Mouse (Mus musculus) forebrain, embryonic 15.5 days (tissue): ENCODE data around the gene Gm20767. TPM values are rescaled to one million over a fixed set of nuclear protein-coding genes. Genes with fewer than 3 reads are reported as not detected.
A peak's percentile ranks its signal among the peaks of the same experiment; 100 is the strongest.
"Not testable (repeated sequence)": the region's sequence is repeated elsewhere in the genome, so short reads cannot be mapped to it uniquely, and the experiment has no call there.

Experiments used
- ATAC-seq: fragments of 200-750 bp; cut with Nextera tagmentation; replicated peaks from 2 replicates; pipeline ENCODE4 v1.8.0; 2017; ENCODE audit warnings: mild to moderate bottlenecking, moderate TSS enrichment, moderate library complexity
- H3K27ac ChIP-seq: fragments of 300-500 bp; sonication (generic); replicated peaks from 2 replicates; pipeline ENCODE4 v1.5.1; 2015; ENCODE audit warnings: mild to moderate bottlenecking, inconsistent platforms
- H3K27me3 ChIP-seq: fragments of 300-500 bp; sonication (generic); 2 replicates; pipeline ENCODE4 v1.6.1; 2015; ENCODE audit warnings: inconsistent platforms
- H3K36me3 ChIP-seq: fragments of 300-500 bp; sonication (generic); 2 replicates; pipeline ENCODE4 v1.6.1; 2015; ENCODE audit warnings: mild to moderate bottlenecking, inconsistent platforms
- H3K4me1 ChIP-seq: fragments of 300-500 bp; sonication (generic); 2 replicates; pipeline ENCODE4 v1.6.1; 2015; ENCODE audit warnings: inconsistent platforms
- H3K4me2 ChIP-seq: fragments of 300-500 bp; sonication (generic); replicated peaks from 2 replicates; pipeline ENCODE4 v1.6.1; 2015; ENCODE audit warnings: mild to moderate bottlenecking, inconsistent platforms
- H3K4me3 ChIP-seq: fragments of 300-500 bp; sonication (generic); 2 replicates; pipeline ENCODE4 v1.5.1; 2015; ENCODE audit warnings: mild to moderate bottlenecking, inconsistent platforms
- H3K9ac ChIP-seq: fragments of 300-500 bp; sonication (generic); replicated peaks from 2 replicates; pipeline ENCODE4 v1.6.1; 2015; ENCODE audit warnings: mild to moderate bottlenecking, inconsistent platforms
- H3K9me3 ChIP-seq: fragments of 300-500 bp; sonication (generic); 2 replicates; pipeline ENCODE4 v1.6.1; 2016; ENCODE audit warnings: inconsistent platforms
- WGBS: fragments of 180-500 bp; shearing (Covaris S2); methylation state at CpG from one replicate; pipeline ENCODE4 v1.1.7; 2015; ENCODE audit warnings: mixed read lengths; 5-methylcytosine and 5-hydroxymethylcytosine counted together
- polyA plus RNA-seq: library from polyadenylated mRNA; unstranded; fragments of >200 nt; fragmentation: Nextera tagmentation; extraction: Ambion mirVana; gene quantifications from 2 replicates; pipeline ENCODE4 v1.2.1, GENCODE M21; 2015

Gene Gm20767
- polyA plus RNA-seq = not detected in 2 replicates

GRCm38 (mm10) chr13:120139946-120140345 is at the start of gene Gm20767:
Gm20767 (plus strand) TSS chr13:120140246.
- H3K4me3 ChIP-seq, H3K27ac ChIP-seq, H3K9ac ChIP-seq, H3K27me3 ChIP-seq, H3K36me3 ChIP-seq, H3K9me3 ChIP-seq, H3K4me2 ChIP-seq, ATAC-seq, H3K4me1 ChIP-seq: not testable (repeated sequence)
- 100% methylated on average over 1 of the region's 5 CpGs for WGBS

GRCm38 (mm10) chr13:120092950-120093349 is 47.1 kb upstream of the Gm20767 start:
- H3K4me2 ChIP-seq, H3K9me3 ChIP-seq, H3K9ac ChIP-seq, H3K27ac ChIP-seq, H3K36me3 ChIP-seq, H3K4me3 ChIP-seq, H3K4me1 ChIP-seq, H3K27me3 ChIP-seq: not testable (repeated sequence)
- ATAC-seq = 0 out of 2 replicates have a peak, but pooled peaks have one; percentile 29
- no CpG with 5 or more reads among the region's 13 CpGs for WGBS

- peak; percentile 74 for ATAC-seq
- H3K36me3 ChIP-seq, H3K9ac ChIP-seq, H3K27ac ChIP-seq, H3K27me3 ChIP-seq, H3K4me1 ChIP-seq, H3K9me3 ChIP-seq: not testable (repeated sequence)
- H3K4me2 ChIP-seq = peak overlapping the region; percentile 22; the same call in 1 of the 2 replicates
- H3K4me3 ChIP-seq = 0 out of 2 replicates have a peak overlapping the region, but pooled peaks have one; percentile 9
- 0% methylated on average over 26 of the region's 38 CpGs for WGBS
Measured at GRCm38 (mm10) chr13:120096241-120096937, 43.7 kb upstream of the Gm20767 start.

GRCm38 (mm10) chr13:120096938-120097256 is 43.1 kb upstream of the Gm20767 start:
- not testable (repeated sequence) for H3K4me3 ChIP-seq, H3K9me3 ChIP-seq, H3K4me1 ChIP-seq, H3K36me3 ChIP-seq, H3K27ac ChIP-seq, H3K4me2 ChIP-seq, H3K27me3 ChIP-seq, H3K9ac ChIP-seq
- WGBS = 0% methylated on average over 8 of the region's 13 CpGs
- peak; percentile 27; the same call in 1 of the 2 replicates for ATAC-seq

GRCm38 (mm10) chr13:120099327-120099726 is 40.7 kb upstream of the Gm20767 start:
- H3K36me3 ChIP-seq, H3K9ac ChIP-seq, H3K27ac ChIP-seq, H3K9me3 ChIP-seq, ATAC-seq, H3K4me2 ChIP-seq, H3K27me3 ChIP-seq, H3K4me3 ChIP-seq, H3K4me1 ChIP-seq: not testable (repeated sequence)
- WGBS = no CpG with 5 or more reads among the region's 5 CpGs

GRCm38 (mm10) chr13:120106504-120106903 is 33.5 kb upstream of the Gm20767 start:
- H3K4me1 ChIP-seq, H3K9me3 ChIP-seq, H3K9ac ChIP-seq, ATAC-seq, H3K4me2 ChIP-seq, H3K36me3 ChIP-seq, H3K27ac ChIP-seq, H3K27me3 ChIP-seq, H3K4me3 ChIP-seq: not testable (repeated sequence)
- no CpG with 5 or more reads among the region's 5 CpGs for WGBS

- H3K4me2 ChIP-seq, H3K4me3 ChIP-seq, H3K9me3 ChIP-seq, H3K9ac ChIP-seq, ATAC-seq, H3K36me3 ChIP-seq, H3K4me1 ChIP-seq, H3K27ac ChIP-seq, H3K27me3 ChIP-seq: not testable (repeated sequence)
- 66% methylated on average over 2 of the region's 2 CpGs for WGBS
Measured at GRCm38 (mm10) chr13:120107000-120107399, 33.0 kb upstream of the Gm20767 start.

- H3K36me3 ChIP-seq, H3K9ac ChIP-seq, H3K4me1 ChIP-seq, ATAC-seq, H3K4me2 ChIP-seq, H3K27ac ChIP-seq, H3K9me3 ChIP-seq, H3K4me3 ChIP-seq, H3K27me3 ChIP-seq: not testable (repeated sequence)
- 83% methylated on average over 2 of the region's 3 CpGs for WGBS
Measured at GRCm38 (mm10) chr13:120142348-120142747, 2.3 kb downstream of the Gm20767 start.

GRCm38 (mm10) chr13:120149660-120150407 is 9.8 kb downstream of the Gm20767 start:
- H3K27me3 ChIP-seq, H3K27ac ChIP-seq, H3K4me3 ChIP-seq, H3K4me1 ChIP-seq, H3K4me2 ChIP-seq, H3K9me3 ChIP-seq, H3K9ac ChIP-seq, ATAC-seq, H3K36me3 ChIP-seq: not testable (repeated sequence)
- WGBS = 65% methylated on average over 3 of the region's 4 CpGs

GRCm38 (mm10) chr13:120150589-120150988 is 10.5 kb downstream of the Gm20767 start:
- not testable (repeated sequence) for H3K4me2 ChIP-seq, H3K4me1 ChIP-seq, H3K4me3 ChIP-seq, H3K9me3 ChIP-seq, H3K9ac ChIP-seq, H3K36me3 ChIP-seq, H3K27me3 ChIP-seq, H3K27ac ChIP-seq, ATAC-seq
- WGBS = 53% methylated on average over 3 of the region's 3 CpGs

GRCm38 (mm10) chr13:120168301-120168700 is 28.3 kb downstream of the Gm20767 start:
- not testable (repeated sequence) for H3K36me3 ChIP-seq, H3K27me3 ChIP-seq, H3K27ac ChIP-seq, H3K4me1 ChIP-seq, H3K9me3 ChIP-seq, H3K4me2 ChIP-seq, H3K9ac ChIP-seq, H3K4me3 ChIP-seq, ATAC-seq
- WGBS = 56% methylated on average over 5 of the region's 5 CpGs

GRCm38 (mm10) chr13:120172133-120172532 is 32.1 kb downstream of the Gm20767 start, which contains the start of gene Gm21818:
Gm21818 (plus strand) TSS chr13:120172433.
- not testable (repeated sequence) for H3K4me1 ChIP-seq, H3K36me3 ChIP-seq, H3K9ac ChIP-seq, H3K9me3 ChIP-seq, ATAC-seq, H3K27ac ChIP-seq, H3K27me3 ChIP-seq, H3K4me2 ChIP-seq, H3K4me3 ChIP-seq
- WGBS = 71% methylated on average over 4 of the region's 4 CpGs
